Mouse (Mus musculus) 3134 (cell line): ENCODE data around the gene Anxa9.

ENCODE experiments used
- DNase-seq: peaks from one replicate; pipeline ENCODE4 v3.0.0-alpha.2; 2011; ENCODE audit warnings: low spot score; ENCODE audit not compliant: insufficient read length; ENCODE audit errors: extremely low read depth

Anxa9 gene

DNA sequence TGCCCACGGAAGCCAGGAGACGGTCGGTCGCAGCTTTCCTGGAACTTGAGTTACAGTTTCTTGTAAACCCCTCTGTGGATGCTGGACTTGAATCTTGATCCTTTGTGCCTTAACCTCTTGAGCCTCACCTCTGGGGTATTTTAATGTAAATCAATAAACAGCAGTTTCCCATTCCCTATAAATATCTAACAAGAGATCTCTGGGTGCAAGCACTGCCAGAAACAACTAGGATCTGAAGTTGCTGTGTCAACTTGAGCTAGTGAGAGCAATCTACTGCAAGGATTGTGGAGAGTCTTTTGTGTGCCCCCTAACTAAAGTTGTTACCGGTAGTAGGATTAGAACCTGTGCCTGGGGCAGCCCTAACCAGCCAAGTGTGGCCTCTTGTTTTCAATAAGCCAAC lies 21.6 kb downstream of the Anxa9 start:
- DNase-seq = no peak

- no peak for DNase-seq
Measured at GRCm38 (mm10) chr3:95284501-95285281, 22.3 kb downstream of the Anxa9 start.

GRCm38 (mm10) chr3:95284062-95284461 lies 22.9 kb downstream of the Anxa9 start:
- DNase-seq = no peak

GRCm38 (mm10) chr3:95283589-95283941 lies 23.4 kb downstream of the Anxa9 start:
- no peak for DNase-seq

DNA sequence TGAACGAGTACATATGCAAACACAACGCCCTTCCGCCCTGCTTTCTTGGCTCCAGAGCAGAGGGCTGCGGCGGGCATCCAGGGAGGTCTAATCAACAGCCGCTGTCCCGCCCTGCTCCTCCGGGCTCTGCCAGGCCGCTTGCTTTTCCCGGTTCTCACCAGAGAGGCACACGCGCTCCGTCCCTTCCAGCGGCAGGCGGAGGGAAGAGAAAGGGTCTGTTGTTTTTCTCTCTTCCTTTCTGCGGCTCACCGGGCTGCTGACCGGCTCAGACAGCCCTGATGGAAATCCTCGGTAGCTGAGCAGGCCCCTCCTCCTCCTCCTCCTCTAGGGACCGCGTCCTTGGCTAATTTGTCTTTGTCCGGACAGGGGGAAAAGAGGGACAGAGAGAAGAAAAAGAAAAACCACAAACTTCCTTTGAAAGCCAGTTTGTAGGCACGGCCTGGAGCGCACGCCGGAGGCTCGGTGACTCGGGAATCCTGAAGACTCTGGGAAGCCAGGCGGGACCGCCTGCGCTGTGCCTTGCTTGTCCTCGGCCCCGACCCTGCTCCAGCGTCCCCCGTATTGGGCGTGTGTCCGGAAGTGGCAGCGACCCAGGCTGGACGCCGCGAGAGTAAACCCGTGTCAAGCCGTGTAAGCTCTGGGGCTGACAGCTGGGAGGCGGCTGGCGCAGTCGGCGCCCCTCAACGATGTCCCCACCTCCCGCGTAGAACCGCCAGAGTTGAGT lies 23.9 kb downstream of the Anxa9 start:
- DNase-seq = peak; percentile 88

DNA sequence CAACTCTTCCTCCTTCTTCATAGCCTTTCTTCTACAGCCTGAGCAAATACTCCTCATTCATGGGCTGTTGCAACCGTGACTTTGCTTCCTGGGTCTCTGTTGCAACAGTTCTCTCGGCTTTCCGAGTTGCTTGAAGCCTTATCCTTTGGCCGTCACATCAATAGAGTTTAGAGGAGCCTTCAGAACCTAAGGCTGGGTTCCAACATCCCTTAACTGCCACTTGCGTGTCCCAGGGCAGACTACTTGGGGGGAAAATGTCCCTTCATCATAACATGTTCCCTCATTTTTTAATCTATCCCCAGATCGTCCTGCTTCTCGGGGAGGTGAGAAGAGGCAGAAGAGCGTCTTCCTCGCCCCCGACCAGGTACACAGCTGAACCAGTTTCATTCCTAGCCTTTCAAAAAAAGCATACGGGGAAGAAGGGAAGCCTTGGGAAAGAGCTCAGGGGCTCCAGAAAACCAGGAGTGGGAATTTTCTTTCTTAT lies 24.6 kb downstream of the Anxa9 start:
- DNase-seq = peak; percentile 52

GRCm38 (mm10) chr3:95281216-95282126 lies 25.5 kb downstream of the Anxa9 start, which contains the start of the genes Mindy1 and Prune1:
Gene Mindy1 (plus strand): TSS chr3:95281345.
Gene Prune1 (minus strand): TSS chr3:95282076.
- peak; percentile 97 for DNase-seq

DNA sequence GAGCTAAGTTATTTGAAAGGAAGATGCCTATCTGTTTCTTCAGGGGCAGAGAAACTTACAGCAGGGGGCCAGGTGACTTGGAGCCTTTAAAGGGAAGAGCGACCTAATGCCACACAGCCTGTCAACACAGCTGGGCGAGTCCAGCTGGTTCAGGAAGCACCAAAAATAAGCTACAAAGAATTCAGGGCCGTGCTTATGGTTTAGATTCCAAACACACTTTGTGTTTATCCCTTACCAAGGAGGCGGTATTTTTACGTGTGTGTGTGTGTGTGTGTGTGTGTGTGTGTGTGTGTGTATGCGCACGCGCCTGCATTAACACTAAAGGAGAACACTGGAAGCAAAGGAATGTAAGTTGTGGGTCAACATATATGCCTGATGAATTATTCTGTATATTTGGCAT lies 26.2 kb downstream of the Anxa9 start:
- DNase-seq = no peak

DNA sequence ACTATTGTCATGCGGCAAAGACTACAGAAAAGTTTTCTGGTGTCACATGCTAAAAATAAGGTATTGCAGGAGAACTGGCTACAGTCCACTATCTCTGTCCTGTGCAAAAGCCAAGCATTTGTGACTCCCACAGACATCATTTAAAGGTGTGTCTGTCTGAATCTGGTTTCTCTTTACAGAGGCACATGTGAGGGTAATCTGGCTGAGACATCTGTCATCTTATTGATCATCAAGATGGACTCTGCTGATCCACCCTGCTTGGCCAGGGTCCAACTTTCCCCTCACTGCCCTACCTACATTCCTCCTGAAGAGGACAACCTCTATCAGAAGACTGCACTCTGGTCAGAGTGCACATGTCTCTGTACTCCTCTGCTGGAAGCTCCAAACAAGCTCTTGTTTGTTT lies 29.8 kb downstream of the Anxa9 start:
- no peak for DNase-seq

DNA sequence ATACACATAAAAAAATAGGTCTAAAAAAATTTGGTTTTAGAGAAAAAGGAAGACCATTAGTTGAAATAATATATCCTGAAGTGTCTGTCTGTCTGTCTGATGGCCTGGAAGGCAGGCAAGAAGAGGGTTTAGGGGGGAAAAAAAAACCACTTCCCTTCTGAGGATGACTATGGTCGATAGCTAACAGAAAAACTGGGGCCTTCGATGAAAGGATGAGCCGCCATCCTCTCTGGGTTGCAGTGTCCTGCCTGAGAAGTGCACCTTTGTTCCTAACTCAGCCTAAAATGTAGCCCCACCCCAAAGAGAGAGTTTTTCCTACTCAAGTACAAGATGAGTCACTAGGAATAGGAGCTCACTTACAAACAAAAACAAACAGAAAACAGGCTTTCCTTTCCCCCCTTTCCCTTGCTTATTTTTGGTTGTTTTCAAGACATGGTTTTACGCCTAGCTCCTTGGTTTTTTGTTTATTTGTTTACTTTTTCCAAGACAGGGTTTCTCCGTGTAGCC lies 30.5 kb downstream of the Anxa9 start:
- DNase-seq = no peak

DNA sequence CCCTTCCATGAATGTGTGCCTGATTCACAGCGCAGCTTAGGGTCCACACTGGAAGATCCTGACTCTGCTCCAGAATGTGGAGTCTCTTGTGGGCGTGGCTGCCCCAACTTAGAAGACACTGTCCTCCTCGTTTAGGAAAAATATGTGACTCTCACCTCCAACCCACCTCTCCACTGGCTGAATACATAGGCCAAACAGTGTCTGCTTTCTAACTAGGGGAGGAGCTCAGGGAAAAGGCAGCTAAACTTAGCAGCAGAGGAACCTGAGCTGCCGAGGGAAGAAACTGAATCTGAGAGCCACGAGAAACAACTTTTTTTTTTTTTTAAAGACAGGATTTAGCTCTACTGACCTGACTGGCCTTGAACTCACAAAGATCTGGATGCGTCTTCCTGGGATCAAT lies 31.8 kb downstream of the Anxa9 start:
- DNase-seq = no peak

DNA sequence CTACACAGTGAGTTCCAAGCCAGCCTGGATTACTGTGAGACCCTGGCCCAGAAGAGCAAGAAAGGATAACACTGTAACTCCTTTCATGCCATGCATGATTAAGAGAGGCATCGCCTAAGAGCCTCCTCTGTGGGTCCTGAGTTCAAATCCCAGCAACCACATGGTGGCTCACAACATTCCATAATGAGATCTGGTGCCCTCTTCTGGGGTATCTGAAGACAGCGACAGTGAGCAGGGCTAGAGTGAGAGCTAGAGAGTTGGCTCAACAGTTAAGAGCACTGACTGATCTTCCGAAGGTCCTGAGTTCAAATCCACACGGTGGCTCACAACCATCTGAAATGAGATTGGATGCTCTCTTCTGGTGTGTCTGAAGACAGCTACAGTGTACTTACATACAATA lies 32.5 kb downstream of the Anxa9 start:
- no peak for DNase-seq

GRCm38 (mm10) chr3:95273471-95273870 lies 33.5 kb downstream of the Anxa9 start:
- no peak for DNase-seq

GRCm38 (mm10) chr3:95270766-95271364 lies 36.1 kb downstream of the Anxa9 start:
- no peak for DNase-seq

GRCm38 (mm10) chr3:95269789-95270188 lies 37.2 kb downstream of the Anxa9 start:
- DNase-seq = no peak

DNA sequence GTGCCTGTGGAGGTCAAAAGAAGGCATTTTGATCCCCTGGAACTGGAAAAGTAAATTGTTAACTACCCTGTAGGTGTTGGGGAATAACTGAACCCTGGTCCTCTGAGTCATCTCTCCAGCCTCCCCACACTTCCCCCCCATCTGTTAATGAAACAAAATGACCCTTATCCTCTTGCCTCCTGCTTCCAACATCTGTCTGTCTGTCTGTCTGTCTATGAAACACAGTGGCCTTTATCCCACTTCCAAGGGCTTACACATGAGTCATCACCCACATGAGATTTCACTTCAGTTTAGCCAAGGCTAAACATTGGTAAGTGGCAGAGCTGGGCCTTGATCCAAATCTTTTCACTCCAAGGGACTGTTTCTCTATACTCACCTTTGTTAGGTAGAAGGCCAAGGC lies 39.1 kb downstream of the Anxa9 start:
- DNase-seq = peak; percentile 43

- no peak for DNase-seq
Measured at GRCm38 (mm10) chr3:95266052-95266451, 40.9 kb downstream of the Anxa9 start.

- no peak for DNase-seq
Measured at GRCm38 (mm10) chr3:95264724-95265123, 42.3 kb downstream of the Anxa9 start.

DNA sequence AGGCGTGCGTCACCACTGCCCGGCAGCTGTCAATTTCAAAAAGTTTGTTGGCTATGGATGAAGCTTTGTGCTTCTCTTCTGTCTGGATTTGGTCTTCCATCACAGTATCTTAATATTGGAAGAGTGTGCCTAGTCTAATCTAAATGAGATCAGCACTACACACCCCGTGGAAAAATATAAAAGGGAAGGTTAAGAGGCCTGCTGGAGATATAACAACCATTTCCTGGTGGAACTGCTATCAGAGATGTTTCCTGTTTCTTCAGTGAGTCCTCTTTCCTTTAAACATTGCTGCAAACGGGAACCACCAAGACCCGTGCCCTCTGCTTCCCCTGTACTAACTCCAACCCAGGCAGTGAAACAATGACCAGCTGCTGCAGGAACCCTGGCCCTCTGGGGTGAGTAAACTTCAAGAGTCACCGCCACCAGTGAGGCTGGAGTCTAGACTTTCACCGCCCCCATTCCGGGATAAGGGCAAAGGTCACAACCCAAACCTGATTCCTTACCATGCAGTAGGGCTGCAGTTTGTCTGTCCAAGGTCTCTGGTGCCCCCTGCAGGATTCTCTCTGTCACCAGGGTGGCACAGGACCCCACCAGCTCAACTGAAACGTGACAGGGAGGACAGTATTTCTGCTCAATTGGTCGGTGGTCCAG lies 43.8 kb downstream of the Anxa9 start:
- DNase-seq = no peak

- DNase-seq = no peak
Measured at GRCm38 (mm10) chr3:95261975-95262374, 45.0 kb downstream of the Anxa9 start.
